Mouse (Mus musculus): ENCODE results near the gene C530008M17Rik. TPM values are rescaled to one million over a fixed set of nuclear protein-coding genes. Genes with fewer than 3 reads are reported as not detected.

Gene C530008M17Rik
- 95.3 and 109 TPM in 2 replicates for polyA plus RNA-seq (2012; rRNA removed)

DNA sequence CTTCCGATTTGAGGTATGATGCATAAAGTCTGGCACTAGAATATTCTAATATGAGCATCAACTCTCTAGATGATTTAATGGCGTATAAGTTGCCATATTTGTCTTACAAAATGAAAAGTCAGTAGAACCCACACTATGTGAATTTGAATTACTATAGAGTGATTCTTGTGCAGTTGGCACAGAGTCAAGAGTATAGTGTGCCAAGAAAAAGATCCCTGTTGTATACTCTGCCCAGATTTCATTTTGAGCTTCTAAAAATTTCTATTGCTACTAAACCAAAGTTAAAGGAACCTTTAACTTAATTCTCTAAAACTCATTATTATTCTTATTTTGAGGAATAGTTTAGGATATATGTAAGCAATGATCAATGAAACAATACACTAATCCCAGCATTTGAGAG, at the start of gene C530008M17Rik:
C530008M17Rik (plus strand) TSS at position 301 of the 400 bp plus-strand sequence.

DNA sequence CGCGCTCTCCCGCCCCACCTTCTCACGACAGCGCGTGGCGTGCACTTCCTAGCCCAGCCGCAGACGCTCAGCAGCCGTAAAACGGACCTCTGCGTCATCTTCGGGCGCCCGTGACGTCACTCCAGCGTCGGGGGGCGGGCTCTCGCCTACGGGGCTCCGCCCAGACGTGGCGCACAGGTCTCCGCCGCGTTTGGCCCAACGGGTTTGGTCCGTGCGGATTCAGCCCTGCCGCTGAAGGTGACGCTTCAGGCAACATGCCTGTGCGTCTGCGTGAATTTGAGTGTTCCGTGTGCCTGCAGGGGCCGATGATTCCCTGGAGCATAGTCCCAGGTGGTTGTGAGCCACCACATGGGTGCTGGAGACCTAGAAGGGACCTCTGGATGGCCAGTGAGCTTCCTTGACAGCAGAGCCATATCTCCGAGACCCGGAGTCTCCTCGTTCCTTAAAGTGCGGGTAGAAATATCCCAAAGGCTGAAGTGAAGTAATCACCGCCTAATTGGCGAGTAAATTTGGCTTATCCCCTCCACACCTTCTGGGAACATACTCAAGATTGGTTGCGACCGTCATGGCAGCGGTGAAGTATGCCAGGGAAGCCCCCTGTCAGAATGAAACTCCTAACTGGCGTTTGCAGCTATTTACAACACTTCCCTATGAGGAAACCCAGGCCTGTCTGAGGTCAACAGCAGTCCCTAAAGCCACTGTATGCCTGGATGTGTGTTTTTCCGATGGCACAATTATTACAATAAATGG, 249.3 kb downstream of the C530008M17Rik start, which contains the start of gene Aasdh:
Aasdh (minus strand) TSS at position 110 of the 750 bp plus-strand sequence.

Other genes with a start within 250 kb of the C530008M17Rik start
- 0.09 and 0.86 TPM in 2 replicates for gene Gm7271, start 172.5 kb upstream of the C530008M17Rik start, polyA plus RNA-seq (2012; rRNA removed)
- gene Exoc1, start 127.2 kb upstream of the C530008M17Rik start, polyA plus RNA-seq (2012; rRNA removed) = 97.3 and 115 TPM in 2 replicates
- 8.0 and 8.5 TPM in 2 replicates for gene Cep135, start 67.8 kb upstream of the C530008M17Rik start, polyA plus RNA-seq (2012; rRNA removed)
- gene Aasdh, start 249.0 kb downstream of the C530008M17Rik start, polyA plus RNA-seq (2012; rRNA removed) = 31.3 and 31.9 TPM in 2 replicates